Mouse (Mus musculus): ENCODE results near the gene Stx17.
A peak's percentile ranks its signal among the peaks of the same experiment; 100 is the strongest.

Stx17 gene

DNA sequence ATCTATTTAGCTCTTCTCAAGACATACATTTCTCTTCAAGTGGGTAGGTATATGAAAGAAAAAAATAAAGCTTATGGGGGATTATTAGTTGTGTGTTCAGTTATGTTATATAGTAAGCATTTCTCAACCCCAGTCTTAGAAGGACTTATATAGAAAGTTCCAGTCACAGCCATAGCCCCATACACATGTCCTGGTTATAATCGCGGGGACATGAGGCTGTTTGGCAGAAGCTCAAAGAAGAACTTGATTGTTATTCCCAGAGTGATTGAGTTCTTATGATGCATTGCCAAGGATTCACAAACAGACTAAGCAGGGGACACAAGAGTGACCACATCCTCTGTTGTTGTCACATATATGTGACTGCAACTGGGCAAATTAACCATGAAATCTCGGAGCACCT is 51.0 kb downstream of the Stx17 start:
- no peak for DNase-seq

DNA sequence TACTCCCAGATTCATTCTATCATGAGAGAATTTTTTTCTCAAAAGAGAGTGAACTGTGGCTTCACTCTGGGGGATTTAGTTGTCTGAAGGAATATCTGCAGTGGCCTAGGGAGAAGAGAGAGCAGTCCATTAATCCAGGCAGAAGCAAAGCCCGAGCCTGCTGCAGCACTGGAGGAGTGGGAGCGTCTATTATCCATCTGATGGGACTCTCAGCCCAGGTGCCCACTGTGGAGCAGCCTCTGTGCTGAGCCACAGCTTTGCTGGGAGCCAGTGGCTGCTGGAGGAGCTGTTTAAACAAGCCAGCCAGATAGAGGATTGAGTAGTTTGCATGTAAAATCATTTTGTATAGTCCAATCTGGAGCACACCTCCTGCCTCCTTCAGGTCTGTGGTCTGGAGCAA is 56.2 kb downstream of the Stx17 start:
- no peak for DNase-seq

DNA sequence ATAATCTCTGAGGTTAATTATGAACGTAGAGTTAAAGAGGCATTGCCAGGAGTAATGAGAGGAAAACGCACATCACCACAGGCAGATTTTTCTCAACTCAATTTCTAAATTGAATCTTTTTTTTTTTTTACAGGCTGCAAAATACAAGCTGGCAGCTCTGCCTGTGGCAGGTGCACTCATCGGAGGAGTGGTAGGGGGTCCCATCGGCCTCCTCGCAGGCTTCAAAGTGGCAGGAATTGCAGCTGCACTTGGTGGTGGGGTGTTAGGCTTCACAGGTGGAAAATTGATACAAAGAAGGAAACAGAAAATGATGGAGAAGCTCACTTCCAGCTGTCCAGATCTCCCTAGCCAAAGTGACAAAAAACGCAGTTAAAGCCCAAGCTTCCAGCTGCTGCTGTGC is 56.7 kb downstream of the Stx17 start:
- no peak for DNase-seq

DNA sequence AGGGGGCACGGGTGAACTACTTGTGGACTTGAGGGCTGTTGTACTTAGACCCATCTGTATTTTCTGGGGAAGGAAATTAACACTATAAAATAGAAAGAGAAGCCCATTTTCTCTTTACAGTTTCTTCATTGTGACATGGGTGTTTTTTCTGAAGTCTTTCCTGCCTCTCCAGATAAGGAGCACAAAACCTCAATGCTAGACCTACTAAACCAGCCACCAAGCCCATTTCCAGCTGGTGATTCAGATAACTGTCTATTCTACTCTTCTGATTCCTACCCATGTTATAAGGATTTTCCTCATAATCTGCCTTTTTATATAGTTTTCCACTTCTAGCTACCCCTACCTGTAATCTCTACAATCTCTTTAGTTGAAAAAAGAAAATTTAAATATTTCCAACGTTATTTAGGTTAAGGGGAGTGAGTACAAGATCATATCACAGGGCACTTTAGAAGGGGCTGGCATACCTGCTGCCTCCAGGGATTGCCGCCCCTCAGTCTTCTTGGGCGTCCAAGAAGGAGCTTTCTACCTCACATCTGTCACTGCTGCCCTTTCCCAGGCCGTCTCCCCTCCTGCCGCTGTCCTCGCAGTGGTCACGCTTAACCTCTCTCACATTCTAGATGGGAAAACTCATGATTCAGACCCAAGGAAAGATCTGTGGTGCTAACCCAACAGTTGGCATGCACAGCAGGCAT is 57.5 kb downstream of the Stx17 start:
- no peak for DNase-seq

DNA sequence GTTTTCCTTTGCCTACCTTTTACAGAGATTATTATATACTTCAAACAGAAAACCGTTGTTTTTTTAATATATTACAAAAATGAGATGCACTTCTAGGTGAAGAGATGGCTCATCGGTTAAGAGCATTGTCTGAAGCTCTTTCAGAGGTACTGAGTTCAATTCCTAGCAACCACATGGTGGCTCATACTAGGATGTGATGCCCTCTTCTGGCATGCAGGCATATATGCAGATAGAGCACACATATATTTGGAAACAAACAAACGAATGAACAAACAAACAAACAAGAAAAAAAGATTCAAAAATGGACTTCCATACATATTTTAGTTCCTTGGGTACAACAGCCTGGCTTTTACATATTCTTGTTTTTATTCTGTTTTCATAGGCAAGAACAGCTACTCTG is 73.2 kb downstream of the Stx17 start:
- no peak for DNase-seq

DNA sequence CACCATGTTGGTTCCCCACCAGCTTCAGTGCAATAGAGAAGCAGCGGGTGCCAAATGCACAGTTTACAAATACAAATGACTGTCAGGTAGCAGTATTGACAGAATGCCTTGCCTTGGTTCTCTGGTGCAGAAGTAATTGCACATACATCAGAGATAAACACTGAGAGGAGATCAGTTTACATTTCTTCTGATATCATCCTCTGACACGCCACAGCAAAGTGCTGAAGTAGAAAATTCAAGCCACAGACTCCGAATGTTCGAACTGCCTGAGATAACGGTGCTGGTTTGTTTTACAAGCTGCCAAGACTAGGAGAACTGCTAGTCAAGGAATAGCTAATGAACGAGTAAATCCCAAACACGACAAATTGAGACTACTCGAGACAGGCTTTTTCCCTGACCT is 73.7 kb downstream of the Stx17 start:
- DNase-seq = no peak

DNA sequence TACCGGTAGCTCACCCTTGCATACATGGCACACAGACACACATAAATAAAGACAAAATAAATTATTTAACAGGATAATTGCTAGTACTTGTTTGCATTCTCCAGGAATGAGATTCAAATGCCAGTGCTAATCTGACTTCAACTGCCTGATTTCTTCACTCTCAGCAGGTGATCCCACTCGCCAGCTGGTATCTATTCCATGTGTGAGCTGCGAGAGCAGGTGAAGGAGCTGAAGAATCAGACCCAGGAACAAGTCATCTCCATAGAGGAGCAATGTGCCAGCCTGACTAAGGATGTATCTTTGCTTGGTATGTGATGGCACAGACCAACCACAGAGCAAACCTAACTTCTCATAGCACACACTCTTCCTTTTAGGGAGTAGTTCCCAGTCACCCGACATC is 78.8 kb downstream of the Stx17 start:
- no peak for DNase-seq

DNA sequence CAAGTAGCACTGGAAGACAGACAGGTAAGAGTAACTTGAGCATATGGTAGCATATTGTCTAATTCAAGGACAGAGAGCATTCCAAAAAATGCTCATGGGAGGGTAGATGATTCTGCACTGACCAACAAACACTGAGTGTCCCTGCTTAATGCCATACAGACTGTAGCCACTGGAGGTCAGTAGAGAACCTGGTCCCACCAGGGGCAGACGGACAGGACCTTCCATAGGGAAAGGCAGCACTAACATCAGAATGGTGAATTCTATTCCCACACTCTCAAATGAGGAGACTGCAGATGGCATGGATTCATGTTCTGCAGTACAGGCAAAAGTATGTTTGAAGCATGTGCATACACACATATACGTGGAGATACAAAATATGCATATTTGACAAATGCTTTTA is 100.5 kb downstream of the Stx17 start:
- peak in 1 of 2 experiments; percentile 19 for DNase-seq

DNA sequence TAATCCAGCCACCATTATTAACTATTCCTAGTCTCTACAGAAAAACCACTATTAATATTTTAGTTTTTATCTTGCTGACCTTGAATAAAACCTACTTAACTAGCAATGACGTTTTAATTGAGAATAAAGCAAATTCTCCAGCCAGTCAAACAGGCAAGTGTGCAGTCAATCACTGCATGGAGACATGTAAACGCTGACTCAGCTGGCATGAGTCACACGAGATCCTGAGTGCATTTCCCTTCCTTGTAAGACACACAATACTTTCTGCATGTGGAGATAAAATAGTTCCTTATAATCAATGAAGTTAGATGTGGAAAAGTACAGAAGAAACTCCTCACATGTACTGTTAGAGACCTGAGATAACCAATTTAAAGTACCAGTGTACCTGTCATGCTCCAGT is 100.9 kb downstream of the Stx17 start:
- DNase-seq = no peak

DNA sequence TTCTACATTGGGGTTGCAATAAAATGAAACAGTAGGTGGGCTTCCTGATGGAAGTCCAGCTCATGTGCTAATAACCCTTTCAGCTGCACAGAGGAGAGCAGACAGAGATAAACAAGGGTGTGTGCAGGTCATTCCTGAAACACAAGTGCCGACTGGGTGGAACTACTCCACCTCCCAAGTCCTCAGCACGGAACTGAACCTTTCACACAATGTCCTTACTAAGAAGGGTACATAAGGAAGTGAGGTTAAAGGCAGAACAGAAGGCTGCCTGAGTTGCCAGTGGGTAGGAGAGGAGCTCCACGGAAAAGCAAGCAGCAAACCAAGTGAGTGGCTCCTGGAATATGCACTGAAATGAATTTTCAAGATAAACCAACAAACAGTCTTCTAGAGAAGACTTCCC is 102.1 kb downstream of the Stx17 start:
- no peak for DNase-seq
